Mouse (Mus musculus) urinary bladder, adult 18-20 months (tissue): Measurements from ENCODE around the gene Iqschfp.

Experiments
- DNase-seq, 2 experiments: peaks; one replicate each; pipeline ENCODE4 v3.0.0; 2022; ENCODE audit warnings: low spot score in 2 of 2, mixed read lengths in 2 of 2

Iqschfp gene

DNA sequence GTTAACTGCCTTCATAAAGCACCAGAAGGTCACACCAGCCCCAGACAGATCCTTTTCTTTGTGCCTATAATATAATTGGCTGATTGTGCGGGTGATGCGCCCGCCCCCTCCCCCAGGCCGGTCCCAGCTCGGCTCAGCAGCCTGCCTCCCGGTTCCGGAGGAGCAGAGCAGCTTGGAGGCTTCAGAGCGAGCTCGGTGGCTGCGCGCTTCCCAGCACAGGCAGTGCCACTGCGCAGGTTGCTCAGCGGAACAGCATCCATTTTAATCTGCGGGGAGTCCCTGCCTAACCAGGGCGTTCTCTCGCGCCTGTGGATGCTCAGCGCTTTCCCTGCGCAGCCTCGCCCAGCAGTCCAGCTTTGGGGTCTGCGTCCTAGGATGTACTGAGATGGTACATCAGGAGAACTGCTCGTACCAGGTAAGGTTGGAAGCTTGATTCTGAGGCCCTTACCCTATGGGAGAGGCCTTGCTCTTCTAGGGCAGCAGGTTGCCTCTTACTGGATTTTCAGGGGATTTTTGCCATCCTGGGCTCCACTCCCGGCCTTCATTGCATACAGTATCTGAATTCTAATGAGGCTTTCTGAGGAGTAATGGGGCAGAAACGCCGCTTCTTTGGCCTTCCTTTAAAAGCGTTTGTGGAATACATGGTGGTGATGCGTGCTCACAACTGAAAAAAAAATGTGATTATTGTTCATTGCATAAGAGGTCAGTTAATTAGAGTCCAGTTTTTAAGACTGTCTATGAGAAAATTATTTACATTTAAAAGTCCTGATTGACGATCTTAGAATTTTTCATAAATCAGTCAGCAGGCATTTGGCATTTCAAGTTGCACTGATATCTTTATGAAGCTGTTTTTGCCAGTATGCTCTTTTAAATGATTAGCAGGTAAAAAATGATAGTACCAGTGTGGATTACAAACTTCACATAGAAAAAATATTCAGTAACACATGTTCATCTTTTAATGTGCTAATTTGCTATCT, 680.5 kb downstream of the Iqschfp start:
- no peak for DNase-seq

DNA sequence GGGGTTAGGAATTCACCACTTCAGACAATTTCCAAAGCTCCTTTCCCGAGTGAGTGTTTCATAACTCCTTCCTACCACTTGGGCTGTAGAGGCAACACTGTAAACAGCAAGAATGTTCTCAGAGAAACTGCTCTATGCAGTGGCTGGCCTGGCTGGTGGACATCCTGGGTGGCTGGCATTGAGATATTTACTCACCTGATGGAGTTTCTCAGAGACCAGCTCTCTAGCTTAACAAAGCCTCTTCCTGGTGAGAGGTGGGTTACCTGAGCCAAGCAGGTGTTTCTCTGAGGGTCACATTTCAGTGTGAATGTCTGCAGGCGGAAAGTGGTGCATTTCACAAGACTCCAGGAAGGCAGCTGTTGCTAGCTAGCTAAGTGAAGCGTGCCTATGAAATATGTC, 681.2 kb downstream of the Iqschfp start:
- DNase-seq = no peak

DNA sequence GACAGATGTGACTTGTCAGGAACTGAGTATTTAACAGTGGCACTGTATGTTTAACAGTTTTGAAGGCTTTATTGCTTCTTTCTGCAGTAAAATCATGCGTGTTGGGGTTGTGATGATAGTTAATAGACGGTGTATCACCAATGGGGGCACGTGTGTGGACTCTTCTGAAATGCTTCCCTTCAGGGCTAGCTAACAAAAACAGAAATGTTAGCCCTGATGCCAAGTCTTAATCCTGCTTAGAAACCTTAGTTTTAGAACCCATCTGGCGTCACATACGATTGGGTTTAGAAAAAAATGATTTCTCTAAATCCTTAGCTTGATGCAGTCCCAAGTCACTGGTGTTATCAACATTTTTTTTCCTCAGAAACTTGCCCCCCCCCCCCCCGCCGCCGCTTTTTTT, 682.1 kb downstream of the Iqschfp start:
- no peak for DNase-seq

GRCm38 (mm10) chr3:68574565-68574964, 682.5 kb downstream of the Iqschfp start:
- no peak for DNase-seq

- DNase-seq = no peak
Measured at GRCm38 (mm10) chr3:68575636-68576340, 683.8 kb downstream of the Iqschfp start.

GRCm38 (mm10) chr3:68576431-68576830, 684.4 kb downstream of the Iqschfp start:
- no peak for DNase-seq

GRCm38 (mm10) chr3:68576948-68577347, 684.9 kb downstream of the Iqschfp start:
- DNase-seq = no peak

GRCm38 (mm10) chr3:68581591-68581990, 689.6 kb downstream of the Iqschfp start:
- no peak for DNase-seq

DNA sequence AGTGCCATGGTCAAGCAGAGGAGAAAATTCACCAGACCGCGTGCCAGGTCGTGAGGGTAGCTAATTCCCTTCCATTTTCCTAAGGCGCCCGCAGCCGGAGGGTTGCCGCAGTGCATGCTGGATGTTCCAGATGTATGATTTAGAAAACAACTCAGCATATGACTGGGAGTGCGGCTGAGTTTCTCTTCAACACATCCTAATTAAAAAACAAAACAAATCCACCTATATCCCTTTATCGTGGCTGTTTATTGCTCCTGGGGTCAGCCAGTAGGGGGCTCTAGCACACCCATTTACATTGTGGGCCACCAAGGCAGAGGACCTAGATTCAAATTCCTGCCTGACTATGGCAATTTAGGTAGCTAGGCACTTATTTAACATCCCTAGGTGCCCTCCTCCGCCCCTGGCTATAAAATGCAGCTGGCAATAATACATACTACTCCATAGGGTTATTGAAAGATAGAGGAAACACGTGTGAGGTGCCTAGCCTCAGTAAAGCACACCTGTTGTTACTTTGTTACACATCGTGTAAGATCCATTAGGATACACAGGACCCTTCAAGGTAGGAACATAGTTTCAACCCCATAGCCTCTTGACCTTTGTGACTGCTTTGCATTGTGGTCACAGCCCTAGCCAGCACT, 690.2 kb downstream of the Iqschfp start:
- DNase-seq = no peak

GRCm38 (mm10) chr3:68583031-68583693, 691.1 kb downstream of the Iqschfp start:
- DNase-seq = no peak

GRCm38 (mm10) chr3:68583771-68584511, 691.9 kb downstream of the Iqschfp start:
- no peak for DNase-seq

- no peak for DNase-seq
Measured at GRCm38 (mm10) chr3:68585213-68585612, 693.2 kb downstream of the Iqschfp start.

GRCm38 (mm10) chr3:68586646-68587064, 694.6 kb downstream of the Iqschfp start:
- no peak for DNase-seq

DNA sequence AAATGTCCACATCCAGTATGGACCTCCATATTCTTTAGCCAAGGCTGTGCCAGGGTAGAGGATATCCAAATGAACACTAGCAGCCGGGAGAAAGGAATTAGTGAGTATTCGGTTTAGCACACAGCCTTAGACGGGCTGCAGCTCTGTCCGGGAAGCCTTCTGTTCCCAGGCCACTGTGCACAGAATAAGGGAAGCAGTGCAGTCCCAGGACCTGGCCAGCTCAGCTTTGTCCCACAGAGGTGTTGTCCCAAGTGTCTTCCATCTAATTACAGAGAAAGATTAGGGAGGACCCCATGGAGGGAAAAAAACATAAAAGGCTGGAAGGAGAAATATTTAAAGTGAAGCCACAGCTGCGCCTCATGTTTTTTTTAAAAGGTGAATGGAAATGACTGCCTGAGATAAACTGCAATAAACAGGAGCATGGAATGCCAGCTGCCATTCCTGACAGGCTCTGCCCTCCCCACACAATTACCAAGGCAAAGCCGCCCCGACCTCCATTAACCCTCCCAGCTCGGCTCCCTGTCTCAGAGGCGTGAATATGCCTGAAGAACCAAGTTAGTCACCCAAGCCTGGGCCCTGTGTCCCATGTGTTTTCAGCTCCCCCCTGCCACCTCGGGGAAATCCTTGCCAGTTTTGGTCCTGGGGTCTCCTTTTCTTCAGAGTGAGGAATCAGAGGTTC, 695.7 kb downstream of the Iqschfp start:
- DNase-seq = no peak

- no peak for DNase-seq
Measured at GRCm38 (mm10) chr3:68589220-68589840, 697.3 kb downstream of the Iqschfp start.

GRCm38 (mm10) chr3:68590436-68590835, 698.4 kb downstream of the Iqschfp start:
- no peak for DNase-seq

DNA sequence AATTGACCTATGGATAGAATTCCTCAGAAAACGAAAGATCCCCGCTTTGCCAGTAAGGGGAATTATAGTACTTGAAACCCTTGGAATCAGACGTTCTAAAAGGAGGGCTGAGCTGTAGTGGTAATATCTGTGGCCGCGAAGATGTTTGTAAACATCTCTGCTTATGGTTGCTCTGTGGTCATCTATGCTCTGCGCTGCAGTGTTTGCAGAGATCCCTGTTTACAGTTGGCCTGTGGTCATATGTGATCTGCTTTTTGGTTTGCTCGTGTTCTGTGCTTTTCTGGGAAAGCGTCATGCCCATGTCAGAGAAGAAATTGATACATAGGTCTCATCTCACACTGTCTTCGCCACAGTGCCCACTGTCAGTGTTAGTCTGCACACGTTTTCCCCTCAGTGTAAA, 700.5 kb downstream of the Iqschfp start:
- DNase-seq = no peak

DNA sequence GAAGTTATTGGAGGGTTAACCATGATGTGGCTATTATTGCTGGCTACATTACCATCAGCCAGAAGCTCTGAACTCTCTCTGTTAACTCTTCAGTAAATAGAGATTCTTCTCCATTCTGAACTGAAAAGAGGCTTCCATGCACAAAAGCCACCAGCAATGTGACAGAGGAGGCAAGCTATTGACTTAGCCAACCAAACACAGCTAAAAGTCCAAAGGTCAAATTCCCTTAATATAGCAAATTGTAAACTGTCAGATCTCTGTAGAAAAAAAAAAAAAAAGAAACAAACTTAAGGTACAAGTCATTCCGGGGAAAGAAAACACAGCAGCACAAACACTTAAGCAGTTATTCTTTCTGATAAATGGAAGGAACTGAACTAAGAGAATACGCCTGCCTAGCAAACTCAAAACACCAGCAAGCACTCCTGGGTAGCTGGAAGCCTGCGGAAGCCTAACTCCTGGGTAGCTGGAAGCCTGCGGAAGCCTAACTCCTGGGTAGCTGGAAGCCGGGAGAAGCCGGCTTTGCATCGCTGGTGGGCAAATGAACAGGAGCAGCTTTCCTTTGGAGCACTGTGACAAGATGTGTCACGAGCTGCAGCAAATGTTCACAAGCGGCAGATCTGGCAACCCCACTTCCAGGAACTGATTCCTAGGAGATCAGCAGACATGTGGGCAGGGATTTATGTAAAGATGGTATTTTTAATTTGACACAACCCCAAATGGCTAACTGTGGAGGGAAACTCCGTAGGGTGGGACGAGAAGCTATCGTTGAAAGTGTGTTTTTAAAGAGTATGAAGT, 701.2 kb downstream of the Iqschfp start:
- no peak for DNase-seq

DNA sequence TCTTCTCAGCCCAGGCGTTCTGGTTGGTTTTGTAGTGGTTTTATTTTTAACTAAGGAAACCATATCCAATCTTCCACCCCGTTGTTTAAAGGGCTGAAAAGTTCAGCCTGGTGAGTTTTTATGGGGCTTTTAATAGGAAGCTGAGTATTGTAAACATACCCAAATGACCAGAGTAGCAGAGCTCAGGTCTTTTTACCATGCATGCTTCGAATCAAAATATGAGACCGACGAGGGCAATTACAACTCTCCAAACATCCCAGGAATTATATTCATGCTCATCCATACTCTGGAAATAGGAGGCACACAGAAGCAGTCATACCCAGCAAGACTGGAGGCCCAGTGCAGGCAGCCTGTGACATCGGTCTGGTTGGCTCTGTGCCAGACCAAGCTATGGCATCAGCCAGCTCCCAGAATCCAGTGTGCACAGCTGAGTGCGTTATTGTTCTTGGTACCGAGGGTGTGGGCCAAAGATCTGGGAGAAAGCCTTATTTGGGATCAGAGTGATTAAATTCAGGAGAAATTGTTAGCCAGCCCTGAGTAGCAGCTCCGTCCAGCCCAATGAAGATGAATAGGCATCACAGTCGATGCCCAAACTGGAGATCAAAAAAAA, 703.4 kb downstream of the Iqschfp start:
- DNase-seq = no peak
